ENCODE assay signal across 29 mouse cellular contexts in genomic region chr3:98237240-98237639, GRCm38 (mm10). TPM values are rescaled to one million over a fixed set of nuclear protein-coding genes. Genes with fewer than 3 reads are reported as not detected.
"Had no signal": no experiment of that assay in that cellular context is flagged by ENCODE, and none has a peak within 500 bp of the region (broad histone marks: within the 10 kb centered on the region; RNA-seq: fewer than 3 reads in every experiment).

No protein-coding gene starts in this region.

- H3K9ac ChIP-seq: heart, embryonic 12.5 days; hindbrain, embryonic 12.5 days; hindbrain, embryonic 14.5 days; intestine, embryonic 15.5 days; kidney, embryonic 15.5 days; limb, embryonic 12.5 days had no signal

- H3K4me1 ChIP-seq: heart, embryonic 12.5 days; hindbrain, embryonic 12.5 days; intestine, embryonic 15.5 days had no signal

- DNase-seq: gastrocnemius, adult 2 months; gastrocnemius, postnatal 10 days; gastrocnemius, postnatal 25 days; heart, adult 18-20 months; heart, postnatal 10 days; heart, postnatal 4 days; kidney, adult 2 months; kidney, postnatal 10 days; kidney, postnatal 25 days; kidney, postnatal 4 days; liver had no signal

- H3K4me3 ChIP-seq: gastrocnemius, adult 2 months; heart, embryonic 10.5 days; heart, embryonic 12.5 days; hindbrain, embryonic 10.5 days; hindbrain, embryonic 12.5 days; intestine, embryonic 15.5 days; kidney, embryonic 15.5 days; layer of hippocampus, adult 2 months; left cerebral cortex, adult 2 months; limb, embryonic 10.5 days; limb, embryonic 12.5 days had no signal

- H3K27ac ChIP-seq: gastrocnemius, adult 2 months; heart, embryonic 10.5 days; hindbrain, embryonic 12.5 days; hindbrain, embryonic 14.5 days; intestine, embryonic 15.5 days; kidney, embryonic 15.5 days; layer of hippocampus, adult 2 months; left cerebral cortex, adult 2 months; limb, embryonic 10.5 days; limb, embryonic 12.5 days had no signal

- H3K9me3 ChIP-seq: heart, embryonic 10.5 days; heart, embryonic 12.5 days; hindbrain, embryonic 10.5 days; hindbrain, embryonic 12.5 days; intestine, embryonic 15.5 days; kidney, embryonic 15.5 days; limb, embryonic 10.5 days; limb, embryonic 12.5 days had no signal

- ATAC-seq: hindbrain, embryonic 16.5 days; inflammation-experienced regulatory T-cells, adult 6 months; intestine, embryonic 15.5 days; intestine, postnatal 0 days had no signal

- H3K36me3 ChIP-seq: heart, embryonic 10.5 days; heart, embryonic 12.5 days; hindbrain, embryonic 10.5 days; hindbrain, embryonic 12.5 days; intestine, embryonic 15.5 days; kidney, embryonic 15.5 days; limb, embryonic 10.5 days; limb, embryonic 12.5 days had no signal

- H3K4me2 ChIP-seq: heart, embryonic 12.5 days; hindbrain, embryonic 12.5 days; hindbrain, embryonic 14.5 days; intestine, embryonic 15.5 days; kidney, embryonic 15.5 days; limb, embryonic 12.5 days; liver, embryonic 11.5 days had no signal

- H3K27me3 ChIP-seq: heart, embryonic 12.5 days; hindbrain, embryonic 12.5 days; intestine, embryonic 15.5 days; kidney, embryonic 15.5 days; limb, embryonic 12.5 days had no signal

RNA-seq across cellular contexts. Expression of gene Reg4, which starts 15.3 kb away (rescaled TPM):
- polyA plus RNA-seq: frontal cortex, adult 2 months; heart, embryonic 10.5 days; heart, embryonic 12.5 days; heart, embryonic 16.5 days; hindbrain, embryonic 10.5 days; hindbrain, embryonic 12.5 days; hindbrain, embryonic 14.5 days; hindbrain, embryonic 16.5 days; inflammation-experienced regulatory T-cells, adult 6 months; kidney, adult 2 months; limb, embryonic 10.5 days; limb, embryonic 12.5 days; limb, embryonic 14.5 days had no signal

RNA-seq across cellular contexts. Expression of gene Hmgcs2, which starts 43.0 kb away (rescaled TPM):
- polyA plus RNA-seq: inflammation-experienced regulatory T-cells, adult 6 months had no signal
